Mouse (Mus musculus) cerebellum, adult 2 months (tissue): ENCODE measurements around the gene Anxa3.

Source experiments
- CTCF ChIP-seq: fragments of 200-500 bp; IDR thresholded peaks from 2 replicates; pipeline ENCODE4 v1.5.1; 2011; ENCODE audit warnings: low read depth, mild to moderate bottlenecking, control low read depth, low read length, moderate library complexity, borderline replicate concordance; ENCODE audit not compliant: insufficient read depth
- POLR2A ChIP-seq: fragments of 200-500 bp; IDR thresholded peaks from 2 replicates; pipeline ENCODE4 v1.6.1; 2011; ENCODE audit warnings: low read length, control low read depth, borderline replicate concordance; ENCODE audit not compliant: insufficient read depth

DNA sequence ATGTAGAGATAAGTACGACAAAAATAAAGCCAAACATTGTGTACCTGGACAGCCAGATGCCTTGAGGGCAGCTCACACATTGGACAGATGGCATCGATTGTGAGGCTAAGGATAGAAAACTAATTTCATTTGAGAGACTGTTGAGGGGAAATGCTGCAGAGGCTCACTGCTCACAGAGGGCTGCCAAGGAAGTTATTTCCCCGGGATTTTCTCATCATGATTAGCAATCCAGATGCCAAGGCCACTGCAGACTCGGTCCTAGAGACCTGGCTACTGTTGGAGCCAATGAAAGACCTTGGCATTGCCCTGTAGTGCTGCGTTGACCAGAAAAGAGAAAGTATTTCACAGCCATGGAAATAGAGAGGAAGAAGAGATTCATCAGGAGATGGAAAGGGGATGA is 87.1 kb downstream of the Anxa3 start:
- no peak for TF ChIP-seq CTCF
- no peak for TF ChIP-seq POLR2A
